Mouse (Mus musculus) lung, postnatal 10 days (tissue): ENCODE data around the gene Adamts13.
A peak's percentile ranks its signal among the peaks of the same experiment; 100 is the strongest.

ENCODE experiments used
- DNase-seq: peaks from one replicate; pipeline ENCODE4 v3.0.0; 2021

Adamts13 gene

DNA sequence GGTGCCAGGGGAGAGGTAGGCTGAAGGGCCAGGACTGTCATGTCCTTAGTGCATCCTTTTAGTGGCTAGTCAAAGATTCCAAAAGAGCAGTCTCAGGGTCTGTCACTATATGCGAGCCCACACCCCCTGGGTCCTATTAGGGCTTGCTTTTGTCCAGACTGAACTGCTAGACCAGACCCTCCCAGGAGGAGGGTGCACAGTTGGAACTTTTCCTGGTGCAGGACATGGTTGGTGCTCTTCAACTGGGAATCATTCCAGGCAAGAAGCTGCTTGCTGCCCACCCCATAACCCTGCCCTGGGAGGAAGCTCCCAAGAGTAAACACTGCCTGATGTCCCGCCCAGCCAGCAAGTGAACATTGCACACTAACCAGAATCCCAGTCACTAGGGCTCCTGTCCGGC lies at the start of gene Adamts13:
TSS of gene Adamts13 (plus strand) at position 301 of the 400 bp plus-strand sequence.
- peak; percentile 27 for DNase-seq

DNA sequence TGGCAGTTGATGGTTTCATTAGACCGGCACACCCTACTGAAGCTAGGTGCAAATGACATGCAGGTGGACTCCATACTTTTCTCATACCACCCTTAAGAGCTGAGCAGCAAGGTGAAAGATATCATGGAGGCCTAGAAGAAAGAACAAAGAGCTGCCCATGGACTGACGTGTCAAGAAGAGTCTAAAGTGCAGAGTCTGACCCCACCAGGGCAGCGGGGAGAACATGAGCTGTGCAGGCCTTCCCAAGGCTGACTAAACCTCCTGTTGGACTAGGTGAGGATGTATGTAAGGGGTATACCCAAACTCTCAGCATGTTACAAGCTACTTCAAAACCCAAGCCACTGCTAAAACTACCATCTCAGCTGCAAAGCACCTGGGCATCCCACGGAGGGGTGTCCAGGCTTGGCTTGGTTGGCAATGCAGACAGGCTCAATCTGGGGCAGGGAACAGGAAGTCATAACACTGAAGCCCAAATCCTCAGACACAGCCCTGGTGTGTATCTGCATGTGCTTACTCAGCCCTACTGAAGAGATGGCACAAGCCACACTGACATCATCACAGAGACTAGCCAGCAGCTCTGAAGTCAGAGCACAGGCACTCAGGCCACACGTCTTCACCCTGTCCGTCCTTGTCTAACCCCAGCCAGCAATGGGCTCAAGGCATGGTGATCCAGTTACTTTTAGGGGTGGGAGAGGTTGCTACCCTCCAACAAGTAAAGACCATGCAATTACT lies 45.3 kb upstream of the Adamts13 start:
- no peak for DNase-seq

DNA sequence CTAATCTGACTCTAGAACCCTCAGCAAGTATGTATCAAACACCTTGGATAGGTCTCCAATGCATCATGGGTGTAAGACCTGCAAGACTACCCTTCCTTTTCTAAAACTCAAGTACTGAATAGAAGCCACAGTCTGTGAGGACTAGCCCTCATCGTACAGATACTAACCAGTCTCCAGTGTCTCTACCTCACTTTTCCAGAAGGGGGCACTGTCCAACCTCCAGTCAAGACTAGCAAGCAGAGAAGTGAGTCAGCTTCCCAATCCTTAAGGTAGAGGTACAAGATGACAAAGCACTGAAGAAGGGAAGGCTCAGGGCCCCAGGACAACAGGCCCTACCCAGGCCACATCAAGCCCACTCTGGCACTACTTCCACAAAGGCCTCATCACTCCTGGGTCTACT lies 42.8 kb upstream of the Adamts13 start:
- DNase-seq: peak; percentile 84

DNA sequence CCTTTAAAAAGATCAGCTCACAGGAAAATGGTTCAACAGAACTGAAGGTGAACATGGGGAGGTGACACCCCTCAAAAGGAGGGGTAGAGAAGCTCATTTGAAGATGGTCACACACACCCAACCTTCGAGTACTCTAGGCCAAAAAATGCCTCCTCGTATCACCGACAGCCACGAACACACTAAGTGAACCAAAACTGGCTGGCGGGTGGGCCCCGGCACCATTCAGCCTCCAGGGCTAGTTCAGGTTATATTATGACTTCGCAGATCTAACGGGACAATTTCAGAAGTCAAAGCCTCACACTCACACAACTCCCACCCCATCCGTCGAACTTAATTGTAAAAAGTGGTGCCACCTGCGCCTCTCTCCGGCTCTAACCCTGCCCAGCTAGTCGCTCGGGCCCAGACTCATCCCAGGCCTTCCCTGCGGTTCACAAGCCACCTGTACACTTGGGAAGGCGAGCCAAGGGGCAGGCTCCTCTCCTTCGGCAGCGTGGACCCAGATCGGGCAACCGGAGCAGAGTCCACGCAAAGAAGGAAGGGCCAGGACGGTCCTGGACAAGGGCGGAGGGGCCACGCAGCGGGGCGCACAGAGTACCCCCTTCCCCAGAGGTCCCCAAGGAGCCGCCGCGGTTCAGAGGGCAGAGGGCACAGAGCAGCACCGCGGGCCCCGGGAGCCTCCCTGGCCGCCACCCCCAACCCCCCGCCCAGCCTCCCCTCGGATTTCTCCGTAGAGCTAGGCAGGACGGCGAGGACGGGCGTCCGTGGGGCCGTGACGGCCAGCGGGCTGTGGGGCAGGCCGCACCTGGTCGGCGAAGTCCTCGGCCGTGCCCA lies 40.5 kb upstream of the Adamts13 start:
- DNase-seq: peak; percentile 28

DNA sequence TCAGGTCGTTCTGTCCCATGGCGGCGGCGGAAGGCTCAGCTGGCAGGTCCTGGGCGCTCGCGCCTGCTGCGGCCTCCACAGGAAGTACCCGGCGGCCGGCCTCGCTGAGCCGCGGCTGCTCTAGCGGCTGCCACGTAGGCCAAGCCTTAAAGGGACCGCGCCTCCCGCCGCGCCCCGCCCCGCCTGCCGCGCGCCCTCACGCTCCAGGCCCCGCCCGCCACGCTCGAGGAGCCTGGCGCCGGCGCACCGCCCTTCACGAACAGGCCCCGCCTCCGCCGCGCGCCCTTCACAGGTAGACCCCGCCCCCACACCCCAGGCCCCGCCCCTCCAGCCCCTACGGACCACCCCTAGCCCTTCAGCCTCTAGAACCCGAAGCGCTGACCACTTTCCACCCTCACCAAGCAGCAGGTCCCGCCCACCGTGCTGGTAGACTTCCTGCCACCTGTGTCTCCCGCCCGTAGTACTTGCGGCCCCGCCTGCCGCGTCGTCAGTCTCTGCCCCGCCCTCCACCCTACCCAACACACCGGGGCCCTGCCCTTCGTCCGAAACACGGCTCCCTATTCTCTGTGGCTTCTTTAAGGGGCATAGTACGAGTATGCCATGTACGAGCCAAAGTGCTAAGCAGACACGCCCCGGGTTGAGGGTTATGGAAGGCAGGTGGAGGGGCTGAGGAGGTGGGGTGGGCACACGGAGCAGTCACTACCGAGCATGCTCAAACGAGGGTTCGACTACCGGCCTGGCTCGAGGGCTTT lies 39.7 kb upstream of the Adamts13 start, which contains the start of the genes Surf4 and Stkld1:
TSS of gene Surf4 (minus strand) at position 625 of the 752 bp plus-strand sequence.
TSS of gene Stkld1 (plus strand) at position 744 of the 752 bp plus-strand sequence.
- DNase-seq: peak; percentile 94

DNA sequence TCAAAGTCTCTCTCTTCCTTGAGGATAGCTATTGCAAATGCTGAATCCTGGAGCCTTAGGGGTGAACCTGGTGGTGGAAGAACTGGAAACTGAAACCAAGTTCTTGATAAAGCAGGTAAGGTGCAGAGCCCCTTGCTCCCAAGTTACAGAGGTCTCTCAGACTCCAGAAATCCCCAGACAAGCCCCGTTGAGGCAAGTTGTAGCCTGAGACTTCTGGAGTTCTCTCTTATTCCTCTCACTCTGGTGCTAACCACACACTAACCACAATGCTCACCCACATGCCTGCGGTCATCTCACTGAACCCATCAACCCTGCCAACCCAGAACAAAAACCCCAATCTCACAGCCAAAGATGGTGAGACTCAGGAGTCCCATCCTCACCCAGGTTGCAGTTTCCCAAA lies 37.9 kb upstream of the Adamts13 start:
- no peak for DNase-seq

DNA sequence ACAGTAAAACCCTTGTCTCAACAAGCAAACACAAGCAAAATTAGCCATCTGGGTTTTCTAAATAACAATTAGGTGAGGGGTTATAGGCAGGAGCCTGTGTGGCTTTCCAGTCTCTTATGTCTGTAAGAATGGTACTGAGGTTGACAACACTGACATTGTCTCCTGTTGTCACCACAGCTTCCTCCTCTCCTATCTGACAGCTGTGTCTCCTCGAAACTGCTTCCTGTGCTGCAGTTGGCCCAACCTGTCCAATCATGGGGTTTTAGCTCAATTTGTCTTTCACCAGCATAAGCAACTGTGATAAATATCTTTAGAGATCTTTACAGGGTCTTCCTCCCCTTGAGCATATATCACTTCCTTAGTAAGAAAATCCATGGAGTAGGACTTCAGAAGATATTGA lies 36.8 kb upstream of the Adamts13 start:
- no peak for DNase-seq

DNA sequence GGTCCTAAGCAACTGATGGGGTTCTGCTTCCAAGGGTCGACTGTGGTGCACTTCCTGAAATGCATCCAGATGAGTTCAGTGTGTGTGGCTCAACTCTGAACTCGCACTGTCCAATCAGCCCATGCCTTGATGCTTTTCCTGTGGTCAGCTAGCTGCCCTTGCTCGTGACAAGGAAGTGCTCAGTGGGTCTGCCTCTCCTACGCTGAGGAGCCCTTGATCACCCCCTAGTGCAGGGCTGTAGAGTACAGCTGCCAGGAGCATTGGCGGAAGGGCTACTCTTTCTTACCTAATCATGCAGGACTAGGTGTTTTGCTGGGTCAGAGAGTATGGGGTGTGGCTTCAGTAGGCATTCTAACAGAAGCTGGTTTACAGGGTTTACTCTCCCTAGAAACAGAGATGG lies 31.7 kb upstream of the Adamts13 start:
- DNase-seq: peak; percentile 60

DNA sequence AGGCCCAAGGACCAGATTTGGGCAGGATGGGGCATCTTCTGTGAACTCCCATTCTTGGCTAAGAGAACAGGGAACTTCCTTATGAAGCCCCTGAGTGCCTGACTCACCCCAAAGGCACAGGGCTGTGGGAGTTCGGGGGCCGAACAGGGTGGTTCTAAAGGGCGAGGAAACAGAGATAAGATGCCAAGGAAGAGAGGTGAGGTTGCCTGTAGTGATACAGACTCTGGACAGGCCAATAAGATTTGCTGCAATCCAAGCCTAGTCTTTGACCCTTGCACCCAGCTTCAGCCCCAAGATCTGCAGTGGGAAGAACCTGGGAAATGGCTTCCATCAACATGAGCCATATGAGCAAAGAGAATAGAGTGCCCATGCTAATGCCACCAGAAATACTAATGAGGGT lies 30.0 kb upstream of the Adamts13 start:
- no peak for DNase-seq

DNA sequence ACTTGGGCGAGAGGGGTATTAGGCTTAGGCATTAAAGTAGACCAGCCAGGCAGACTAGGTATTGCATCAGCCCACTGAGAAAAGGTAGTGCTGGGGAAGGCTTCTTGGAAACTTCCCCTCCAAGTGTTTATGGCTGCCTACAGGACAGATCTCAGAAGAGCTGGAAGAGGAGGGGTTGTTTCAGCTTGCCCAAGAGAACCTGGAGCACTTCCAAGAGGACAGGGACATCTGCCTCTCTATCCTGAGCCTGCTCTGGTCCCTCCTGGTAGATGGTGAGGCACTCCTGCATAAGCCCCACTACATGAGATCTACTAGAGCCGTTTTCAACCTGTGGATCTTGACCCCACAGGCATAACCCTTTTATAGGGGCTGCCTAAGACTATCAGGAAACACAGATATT lies 22.8 kb upstream of the Adamts13 start:
- DNase-seq: no peak

DNA sequence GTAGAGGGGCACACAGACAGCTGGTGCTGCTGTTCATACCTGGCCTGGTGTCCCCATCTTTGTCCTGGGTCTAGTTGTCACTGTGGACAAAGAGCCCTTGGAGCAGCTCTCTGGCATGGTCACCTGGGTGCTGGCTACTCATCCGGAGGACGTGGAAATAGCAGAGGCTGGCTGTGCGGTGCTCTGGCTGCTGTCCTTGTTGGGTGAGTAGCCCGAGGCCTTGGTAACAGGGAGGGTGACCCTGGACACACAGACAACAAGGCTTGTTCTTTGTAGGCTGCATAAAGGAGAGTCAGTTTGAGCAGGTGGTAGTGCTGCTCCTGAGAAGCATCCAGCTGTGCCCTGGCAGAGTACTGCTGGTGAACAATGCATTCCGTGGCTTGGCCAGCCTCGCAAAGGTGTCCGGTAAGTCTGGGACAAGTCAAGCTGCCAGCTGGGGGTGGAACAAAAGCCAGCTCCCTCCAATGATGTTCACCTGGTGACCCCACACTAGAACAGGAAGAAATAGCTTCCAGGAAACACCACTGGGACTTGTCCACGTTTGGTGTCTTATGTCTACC lies 21.8 kb upstream of the Adamts13 start:
- no peak for DNase-seq

DNA sequence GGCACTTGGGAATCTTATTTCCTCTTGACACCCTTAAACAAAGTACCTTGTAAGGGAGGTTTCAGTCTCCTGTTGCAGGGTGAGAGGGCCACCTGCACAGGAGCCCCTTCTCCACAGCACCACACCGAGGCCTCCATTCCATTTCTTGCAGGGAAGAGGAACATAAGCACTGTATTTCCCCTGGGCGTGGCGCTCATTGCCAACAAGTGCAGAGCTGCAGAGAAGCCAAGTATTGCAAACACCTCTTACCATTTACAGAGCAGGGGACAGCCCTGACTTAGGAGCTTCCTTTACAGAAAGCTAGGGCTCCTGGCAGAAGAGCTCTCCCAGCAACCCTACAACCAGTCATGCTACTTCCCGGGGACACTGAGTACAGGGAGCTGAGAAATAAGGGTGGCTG lies 21.0 kb upstream of the Adamts13 start:
- peak; percentile 16 for DNase-seq

DNA sequence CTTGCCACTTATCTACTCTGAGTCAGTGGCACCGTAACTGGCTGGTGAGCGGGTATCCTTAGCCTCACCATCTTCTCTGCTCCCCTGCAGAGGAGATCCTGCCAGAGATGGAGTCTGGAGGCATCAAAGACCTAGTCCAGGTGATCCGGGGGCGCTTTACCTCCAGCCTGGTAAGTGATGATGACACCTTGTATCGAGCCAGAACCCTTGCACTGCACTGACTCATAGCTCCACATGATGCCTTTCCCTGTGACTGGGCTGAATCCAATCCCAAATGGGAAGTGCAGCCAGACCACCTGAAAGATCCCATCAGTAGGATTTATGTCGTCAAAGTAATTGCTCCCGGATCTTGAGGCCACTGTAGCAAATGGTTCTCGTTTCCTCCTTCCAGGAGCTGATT lies 20.4 kb upstream of the Adamts13 start:
- DNase-seq: no peak

DNA sequence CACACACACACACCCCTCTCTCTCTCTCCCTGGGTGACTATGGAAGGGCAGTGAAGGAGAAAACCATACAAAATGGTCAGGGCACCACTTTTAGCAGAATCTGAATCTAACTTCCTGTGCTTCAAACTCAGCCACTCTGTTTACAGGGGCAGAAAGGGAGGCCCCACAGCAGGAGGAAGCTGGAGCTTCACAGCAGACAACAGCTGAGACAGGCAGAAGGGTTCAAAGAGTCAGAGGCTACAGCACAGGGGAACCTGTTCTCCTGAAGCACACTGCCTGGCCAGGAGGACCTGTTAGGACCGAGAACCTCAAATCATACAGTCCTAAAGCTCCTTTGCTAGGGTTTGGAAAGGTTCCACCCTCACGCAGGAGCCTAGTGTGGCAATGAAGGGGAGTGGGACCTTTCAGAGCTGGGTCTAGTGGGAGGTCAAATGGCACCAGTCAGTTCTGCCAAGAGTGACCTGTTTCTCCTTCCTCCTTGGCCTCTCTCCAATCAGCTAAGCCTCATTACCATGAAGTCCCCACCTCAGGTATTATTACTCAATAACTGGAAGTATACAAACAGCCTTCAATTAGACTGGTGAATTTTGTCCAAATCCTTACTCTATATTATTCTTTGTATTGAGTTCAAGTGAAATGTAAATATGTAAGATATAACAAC lies 18.4 kb upstream of the Adamts13 start:
- DNase-seq: no peak

DNA sequence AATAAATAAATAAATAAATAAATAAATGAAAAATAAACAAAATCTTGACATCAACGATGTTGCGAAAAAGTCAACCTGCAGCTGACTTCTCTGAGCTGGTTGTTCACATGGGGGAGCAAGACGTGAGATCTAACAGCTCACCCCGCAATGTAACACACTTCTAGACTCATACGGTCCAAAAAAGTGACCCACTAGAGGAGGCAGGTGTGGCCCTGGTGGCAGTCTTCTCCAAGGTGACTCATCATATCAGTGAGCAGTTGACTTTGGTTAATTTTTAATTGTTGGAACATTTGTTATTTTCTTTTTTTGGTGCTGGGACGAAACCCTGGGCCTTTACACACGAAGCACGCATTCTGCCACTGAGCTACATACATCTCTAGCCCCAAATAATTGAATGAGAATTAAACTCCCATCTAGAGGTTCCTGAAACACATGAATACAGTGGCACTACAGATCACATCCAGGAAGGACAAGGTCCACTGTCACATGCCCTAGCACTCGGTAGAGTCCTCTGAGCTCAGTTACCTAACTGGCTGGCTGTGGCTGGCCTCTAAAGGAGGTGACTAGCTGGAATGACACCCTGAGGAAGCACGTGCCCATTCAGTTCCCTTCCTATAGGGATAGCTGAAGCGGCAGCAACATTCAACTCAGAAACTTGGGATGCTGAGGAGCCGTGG lies 16.3 kb upstream of the Adamts13 start:
- no peak for DNase-seq

DNA sequence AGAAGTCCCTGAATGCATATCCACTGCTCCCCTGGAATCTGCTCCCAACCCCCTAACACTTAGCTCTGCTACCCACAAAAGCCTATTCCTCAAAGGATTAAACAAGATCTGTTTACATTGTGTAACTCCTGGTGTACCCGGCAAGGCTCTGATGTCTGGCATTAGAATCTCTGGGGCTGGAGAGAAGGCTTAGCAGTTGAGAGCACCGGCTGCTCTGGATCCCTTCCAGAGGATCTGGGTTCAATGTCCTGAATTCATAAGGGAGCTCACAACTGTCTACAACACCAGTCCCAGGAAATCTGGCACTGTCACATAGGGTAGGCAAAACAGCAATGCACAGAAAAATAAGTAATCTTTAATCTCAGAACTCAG lies 15.7 kb upstream of the Adamts13 start:
- DNase-seq: no peak

DNA sequence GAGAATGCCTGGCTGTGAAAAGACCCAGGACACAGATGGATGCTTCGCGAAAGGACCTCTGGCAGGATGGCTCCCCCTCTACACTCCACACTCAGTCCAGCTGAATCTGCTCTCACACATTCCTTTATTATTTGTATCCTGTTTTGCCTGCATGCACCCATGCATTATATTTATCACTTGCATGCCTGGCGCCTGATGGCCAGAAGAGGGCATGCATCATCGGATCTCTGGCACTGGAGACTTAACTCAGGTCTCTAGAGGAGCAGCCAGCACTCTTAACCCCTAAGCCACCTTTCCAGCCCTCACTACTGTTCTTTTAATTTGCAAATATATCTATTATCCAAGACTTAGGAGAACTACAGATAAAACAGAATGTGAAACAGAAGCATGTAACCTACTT lies 12.5 kb upstream of the Adamts13 start:
- no peak for DNase-seq

DNA sequence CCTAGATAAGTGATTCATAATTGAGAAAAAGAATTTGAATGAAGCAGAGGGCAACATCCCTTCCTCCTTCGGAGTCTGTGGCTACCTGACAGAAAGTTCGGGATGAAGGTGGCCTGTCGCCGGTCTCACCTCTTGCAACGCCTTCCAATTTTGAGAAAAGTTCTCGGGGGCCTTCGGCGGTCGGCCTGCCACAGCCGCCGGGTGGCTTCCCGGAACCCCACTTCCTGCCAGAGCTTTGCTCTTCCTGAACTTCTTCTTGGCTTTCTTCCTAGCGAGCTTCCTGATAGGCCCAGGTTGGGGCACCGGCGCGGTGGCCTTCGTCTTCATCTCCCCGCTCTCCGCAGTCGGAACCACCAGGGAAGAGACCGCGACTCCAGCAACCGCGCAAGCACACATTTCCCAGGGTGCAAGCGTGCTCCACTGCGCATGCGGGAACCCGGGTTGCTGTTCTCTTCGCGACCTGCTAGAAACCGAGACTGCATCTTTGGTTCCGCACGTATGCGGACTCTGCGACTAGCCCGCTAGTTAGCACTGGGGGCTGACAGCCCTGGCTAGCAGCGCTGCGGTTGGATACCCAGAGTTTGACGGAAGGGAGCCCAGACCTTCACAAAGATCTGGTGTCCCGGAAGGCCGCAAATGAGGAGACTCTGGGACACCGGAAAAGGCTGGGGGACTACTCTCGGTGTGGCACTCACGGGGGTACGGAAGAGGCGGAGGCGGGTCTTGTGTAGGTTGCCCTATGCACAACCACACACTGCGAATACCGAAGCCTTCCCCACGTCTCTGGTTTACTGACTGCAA lies 9.1 kb upstream of the Adamts13 start, which contains the start of gene Rexo4:
TSS of gene Rexo4 (minus strand) at position 464 of the 801 bp plus-strand sequence.
- peak; percentile 94 for DNase-seq

DNA sequence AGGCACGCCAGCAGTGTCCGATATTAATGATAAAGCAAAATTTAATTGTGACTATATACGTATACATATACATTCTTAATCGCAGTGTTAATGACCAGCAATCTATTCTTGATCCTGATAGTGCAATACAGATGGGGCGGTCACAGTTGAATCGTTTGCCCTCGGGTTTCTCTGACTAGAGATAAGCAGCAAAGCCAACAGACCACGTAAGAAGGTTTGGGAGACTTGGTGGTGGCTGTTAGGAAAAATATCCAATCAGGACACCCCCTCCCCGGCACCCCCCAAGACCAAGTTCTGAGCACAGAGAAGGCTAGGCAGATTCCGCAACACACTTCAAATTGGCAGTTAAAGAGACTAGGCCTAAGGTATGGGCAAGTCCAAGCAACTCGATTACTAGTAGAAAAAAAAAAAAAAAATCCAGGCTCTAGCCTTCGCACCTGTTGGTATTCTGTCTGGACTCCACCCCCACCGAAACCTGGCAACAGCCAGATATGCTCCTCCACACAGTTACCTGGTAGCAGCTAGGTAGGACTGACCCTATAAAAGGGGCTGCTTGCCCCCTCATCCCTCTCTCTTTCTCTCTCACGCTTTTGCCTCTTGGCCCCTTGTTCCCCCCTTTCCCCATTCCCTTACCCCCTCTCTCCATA lies 8.4 kb upstream of the Adamts13 start:
- DNase-seq: peak; percentile 9

DNA sequence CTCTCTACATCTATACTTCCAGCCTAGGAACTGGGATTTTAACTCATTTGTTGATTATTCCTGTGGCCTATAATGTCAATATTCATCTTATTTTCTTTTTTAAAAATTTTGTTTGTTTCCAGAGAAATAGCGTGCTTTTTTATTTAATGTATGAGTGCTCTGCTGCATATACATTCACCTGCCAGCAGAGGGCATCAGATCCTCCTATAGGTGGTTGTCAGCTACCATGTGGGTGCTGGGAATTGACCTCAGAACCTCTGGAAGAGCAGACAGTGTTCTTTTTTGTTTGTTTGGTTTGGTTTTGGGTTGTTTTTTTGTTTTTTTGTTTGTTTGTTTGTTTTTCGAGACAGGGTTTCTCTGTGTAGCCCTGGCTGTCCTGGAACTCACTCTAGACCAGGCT lies 6.0 kb upstream of the Adamts13 start:
- no peak for DNase-seq
